Comparison of ENCODE assay signal across 8 mouse cellular contexts in the genomic region with DNA sequence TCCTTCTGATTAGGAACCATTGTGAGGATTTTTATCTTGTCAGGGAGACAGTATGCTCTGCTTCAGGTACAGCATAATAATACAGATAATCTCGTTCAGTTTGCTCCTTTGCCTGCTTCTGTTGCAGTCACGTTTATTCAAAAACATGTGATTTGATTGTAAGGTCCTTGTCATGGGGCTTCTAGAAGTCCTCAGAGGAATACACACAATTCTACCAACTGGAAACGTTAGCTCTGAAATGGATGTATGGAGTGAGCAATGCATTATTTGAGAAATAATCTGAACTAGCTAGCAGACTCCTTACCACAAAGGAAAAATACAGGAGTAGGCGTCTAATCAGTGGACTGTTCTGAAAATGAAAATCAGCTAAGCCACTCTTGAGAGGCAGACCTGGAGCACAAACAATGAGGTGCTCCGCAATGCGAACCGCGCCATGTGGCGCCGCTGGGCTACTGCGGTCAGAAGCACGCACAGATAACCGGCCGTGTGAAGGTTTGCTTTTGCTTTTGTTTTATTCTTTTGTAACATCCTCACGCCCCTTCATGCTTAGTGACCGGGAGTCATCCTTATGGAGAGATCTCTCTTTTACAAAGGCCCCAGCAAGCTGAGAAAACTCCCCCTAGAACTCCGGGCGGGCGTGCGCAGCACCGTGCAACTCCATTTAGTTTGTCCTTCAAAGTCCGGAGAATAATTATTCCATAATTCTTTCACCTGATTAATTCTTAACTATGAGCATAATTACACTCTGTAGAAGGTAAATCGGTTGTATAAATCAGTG.
DNase-seq lines count a peak whose midpoint lies in the region; ATAC-seq lines count a peak whose summit lies in the region.

No protein-coding gene starts in this region.

- H3K9me3 ChIP-seq in midbrain, embryonic 13.5 days, result no peaks in the 10 kb centered on the region

- no peaks in the 10 kb centered on the region for H3K27me3 ChIP-seq in midbrain, embryonic 13.5 days

- peak overlapping the region; percentile 76 for H3K9ac ChIP-seq in midbrain, embryonic 13.5 days (replicated peaks)

- peak overlapping the region; percentile 84 for H3K27ac ChIP-seq in midbrain, embryonic 13.5 days

- peak overlapping the region; percentile 69 for H3K4me2 ChIP-seq in midbrain, embryonic 13.5 days (replicated peaks)

- peaks cover 7% of the 10 kb centered on the region; the same call in 1 of the 2 replicates for H3K4me1 ChIP-seq in midbrain, embryonic 13.5 days (replicated peaks)

- H3K36me3 ChIP-seq in midbrain, embryonic 13.5 days, result no peaks in the 10 kb centered on the region

- peak; percentile 1 for DNase-seq in kidney, adult 9 months
- DNase-seq in kidney, adult 18-20 months, result no peak
- peak; percentile 16 for DNase-seq in cerebellum, adult 8-10 months
- DNase-seq in forelimb bud, embryonic 11.5 days (ENCODE audit: low read depth, low spot score), result peak; percentile 47
- DNase-seq in layer of hippocampus, postnatal 25 days (ENCODE audit: extremely low spot score in 1 of 2, low spot score in 1 of 2), result peak; percentile 8 to 25
- DNase-seq in thymus, postnatal 14 days, result no peak

- peak; percentile 92 for ATAC-seq in midbrain, embryonic 13.5 days
- no peak for ATAC-seq in monocyte, adult 5-6 weeks (replicated peaks; ENCODE audit: insufficient number of reproducible peaks, low FRiP score, low TSS enrichment, poor library complexity, severe bottlenecking)

- 1% methylated on average over 23 of the region's 23 CpGs for WGBS in midbrain, embryonic 13.5 days

- H3K4me3 ChIP-seq in midbrain, embryonic 13.5 days (replicated peaks), result peak overlapping the region; percentile 52

Comparison
In these comparisons a context has a peak if more than half of its experiments do, and no peak if none do; other contexts are left out.
1. DNase-seq: peak in kidney, adult 9 months (single experiment), cerebellum, adult 8-10 months (single experiment), forelimb bud, embryonic 11.5 days (single experiment) and layer of hippocampus, postnatal 25 days (2 of 2); none in kidney, adult 18-20 months (single experiment) and thymus, postnatal 14 days (single experiment).